Mouse (Mus musculus): Measurements from ENCODE around the gene Gm8159. TPM values are rescaled to one million over a fixed set of nuclear protein-coding genes. Genes with fewer than 3 reads are reported as not detected.
"Not testable (repeated sequence)": the region's sequence is repeated elsewhere in the genome, so short reads cannot be mapped to it uniquely, and the experiment has no call there.

Gm8159 gene
- not detected in 2 replicates for polyA plus RNA-seq (2016; fragmentation: Nextera tagmentation; extraction: Ambion mirVana)

GRCm38 (mm10) chr14:4632052-4632451, at the start of gene Gm8159:
Gene Gm8159, plus strand, starts transcription at chr14:4632352.
- not testable (repeated sequence) for H3K4me1 ChIP-seq; ATAC-seq; H3K36me3 ChIP-seq; H3K9me3 ChIP-seq (replicated peaks); H3K27me3 ChIP-seq (replicated peaks); H3K9ac ChIP-seq; H3K4me2 ChIP-seq; H3K4me3 ChIP-seq; H3K27ac ChIP-seq
- WGBS (ENCODE audit: insufficient replicate concordance), result no CpG with 5 or more reads among the region's 2 CpGs

- H3K4me2 ChIP-seq, result 0 out of 2 replicates have a peak overlapping the region, but pooled peaks have one; percentile 20
- H3K36me3 ChIP-seq; H3K9me3 ChIP-seq (replicated peaks); ATAC-seq; H3K4me1 ChIP-seq; H3K27me3 ChIP-seq (replicated peaks); H3K4me3 ChIP-seq; H3K9ac ChIP-seq; H3K27ac ChIP-seq: not testable (repeated sequence)
- 3% methylated on average over 8 of the region's 18 CpGs for WGBS (ENCODE audit: insufficient replicate concordance)
These were observed 17.2 kb downstream of the Gm8159 start for GRCm38 (mm10) chr14:4649309-4649708.

- not testable (repeated sequence) for H3K9ac ChIP-seq; H3K4me2 ChIP-seq; H3K9me3 ChIP-seq (replicated peaks); H3K27ac ChIP-seq; H3K27me3 ChIP-seq (replicated peaks); H3K4me3 ChIP-seq; ATAC-seq; H3K4me1 ChIP-seq; H3K36me3 ChIP-seq
- WGBS (ENCODE audit: insufficient replicate concordance), result 5% methylated on average over 6 of the region's 9 CpGs
These were observed 18.2 kb downstream of the Gm8159 start for GRCm38 (mm10) chr14:4650324-4650723.

- not testable (repeated sequence) for H3K27ac ChIP-seq; H3K9me3 ChIP-seq (replicated peaks); H3K4me2 ChIP-seq; ATAC-seq; H3K4me3 ChIP-seq; H3K9ac ChIP-seq; H3K27me3 ChIP-seq (replicated peaks); H3K4me1 ChIP-seq; H3K36me3 ChIP-seq
- WGBS (ENCODE audit: insufficient replicate concordance), result no CpG with 5 or more reads among the region's 2 CpGs
These were observed 31.7 kb downstream of the Gm8159 start, which contains the start of gene Gm3239 for GRCm38 (mm10) chr14:4663892-4664291. Gene Gm3239, plus strand, starts transcription at chr14:4664192.

Other genes with a start within 250 kb of the Gm8159 start
- not detected in 2 replicates for gene Gm3159, start 234.8 kb upstream of the Gm8159 start, polyA plus RNA-seq (2016; fragmentation: Nextera tagmentation; extraction: Ambion mirVana)
- gene Gm3164, start 216.9 kb upstream of the Gm8159 start, polyA plus RNA-seq (2016; fragmentation: Nextera tagmentation; extraction: Ambion mirVana), result not detected in 2 replicates
- gene Gm3173, start 201.4 kb upstream of the Gm8159 start, polyA plus RNA-seq (2016; fragmentation: Nextera tagmentation; extraction: Ambion mirVana), result not detected in 2 replicates
- gene Gm3182, start 150.6 kb upstream of the Gm8159 start, polyA plus RNA-seq (2016; fragmentation: Nextera tagmentation; extraction: Ambion mirVana), result not detected in 2 replicates
- not detected in 2 replicates for gene Gm3047, start 76.9 kb upstream of the Gm8159 start, polyA plus RNA-seq (2016; fragmentation: Nextera tagmentation; extraction: Ambion mirVana)
- not detected in 2 replicates for gene Gm3239, start 31.8 kb downstream of the Gm8159 start, polyA plus RNA-seq (2016; fragmentation: Nextera tagmentation; extraction: Ambion mirVana)
- gene Gm7876, start 76.9 kb downstream of the Gm8159 start, polyA plus RNA-seq (2016; fragmentation: Nextera tagmentation; extraction: Ambion mirVana), result not detected in 2 replicates
- gene Gm3252, start 94.4 kb downstream of the Gm8159 start, polyA plus RNA-seq (2016; fragmentation: Nextera tagmentation; extraction: Ambion mirVana), result not detected in 2 replicates
- gene Gm9602, start 144.0 kb downstream of the Gm8159 start, polyA plus RNA-seq (2016; fragmentation: Nextera tagmentation; extraction: Ambion mirVana), result not detected in 2 replicates
- gene Gm3269, start 205.8 kb downstream of the Gm8159 start, polyA plus RNA-seq (2016; fragmentation: Nextera tagmentation; extraction: Ambion mirVana), result not detected in 2 replicates
- 0.43 TPM in 1 of 2 replicates, not detected in the other for gene Gm3264, start 223.2 kb downstream of the Gm8159 start, polyA plus RNA-seq (2016; fragmentation: Nextera tagmentation; extraction: Ambion mirVana)

Data from liver, embryonic 12.5 days (tissue).